Mouse (Mus musculus) midbrain, postnatal 0 days (tissue): ENCODE measurements at regions not wholly inside any gene's neighbourhood (a gene's known extent, or its start where the extent isn't known, plus 50 kb on each side); places are given as distances from the start of the nearest gene placed in this dataset.
A peak's percentile ranks its signal among the peaks of the same experiment; 100 is the strongest.

ENCODE experiments used
- ATAC-seq: fragments of 200-750 bp; cut with Nextera tagmentation; 2 replicates; pipeline ENCODE4 v1.8.0; 2017; ENCODE audit warnings: moderate number of reproducible peaks, mild to moderate bottlenecking, moderate TSS enrichment, moderate library complexity; ENCODE audit not compliant: low FRiP score
- DNase-seq: peaks from one replicate; pipeline ENCODE4 v3.0.0-alpha.2; 2015; ENCODE audit warnings: low spot score
- H3K27ac ChIP-seq: fragments of 300-500 bp; sonication (generic); 2 replicates; pipeline ENCODE4 v1.5.1; 2014; ENCODE audit warnings: low read depth, mild to moderate bottlenecking, low read length, mixed read lengths
- H3K27me3 ChIP-seq: fragments of 300-500 bp; sonication (generic); 2 replicates; pipeline ENCODE4 v1.6.1; 2014; ENCODE audit warnings: low read length, control low read depth, mixed read lengths; ENCODE audit not compliant: insufficient read depth
- H3K36me3 ChIP-seq: fragments of 300-500 bp; sonication (generic); 2 replicates; pipeline ENCODE4 v1.6.1; 2014; ENCODE audit warnings: low read length, control low read depth, mixed read lengths; ENCODE audit not compliant: insufficient read depth
- H3K4me1 ChIP-seq: fragments of 300-500 bp; sonication (generic); 2 replicates; pipeline ENCODE4 v1.6.1; 2014; ENCODE audit warnings: mild to moderate bottlenecking, control low read depth, antibody characterized with exemption, low read length, mixed read lengths; ENCODE audit not compliant: insufficient read depth
- H3K4me2 ChIP-seq: fragments of 300-500 bp; sonication (generic); 2 replicates; pipeline ENCODE4 v1.6.1; 2014; ENCODE audit warnings: low read depth, mild to moderate bottlenecking, low read length, mixed read lengths; ENCODE audit not compliant: poor library complexity, severe bottlenecking
- H3K4me3 ChIP-seq: fragments of 300-500 bp; sonication (generic); 2 replicates; pipeline ENCODE4 v1.5.1; 2014; ENCODE audit warnings: low read depth, mild to moderate bottlenecking, low read length, moderate library complexity
- H3K9ac ChIP-seq: fragments of 300-500 bp; sonication (generic); replicated peaks from 2 replicates; pipeline ENCODE4 v1.6.1; 2014; ENCODE audit warnings: mild to moderate bottlenecking, low read length, moderate library complexity, mixed read lengths; ENCODE audit not compliant: poor library complexity, severe bottlenecking
- H3K9me3 ChIP-seq: fragments of 300-500 bp; sonication (generic); 2 replicates; pipeline ENCODE4 v1.6.1; 2016; ENCODE audit warnings: low read length, control low read depth
- CTCF ChIP-seq: IDR thresholded peaks from 2 replicates; pipeline ENCODE4 v1.5.1; 2016; ENCODE audit warnings: antibody characterized with exemption, mild to moderate bottlenecking
- WGBS: fragments of 180-500 bp; shearing (Covaris S2); extraction: QIAGEN DNeasy Blood & Tissue Kit; methylation state at CpG from one replicate; pipeline ENCODE4 v1.1.7; 2014; 5-methylcytosine and 5-hydroxymethylcytosine counted together

DNA sequence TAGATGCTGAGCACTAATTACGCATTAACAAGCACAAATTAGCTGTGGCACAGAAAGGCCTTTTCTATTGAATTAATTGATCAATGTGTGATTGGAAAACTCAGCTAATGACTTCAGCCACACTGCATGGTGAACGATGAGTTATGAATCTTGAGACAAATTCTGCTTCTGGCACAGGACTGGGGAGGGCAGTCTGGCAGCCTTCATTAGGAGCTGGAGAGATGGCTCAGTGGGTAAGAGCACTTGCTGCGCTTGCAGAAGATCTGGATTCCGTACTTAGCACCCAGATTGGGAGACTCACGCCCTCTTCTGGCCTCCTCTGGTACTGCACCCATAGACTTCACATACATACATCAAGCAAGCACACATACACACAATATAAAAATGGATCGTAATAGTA lies 793.3 kb downstream of the Tmem132b start:
- Histone ChIP-seq H3K4me1 (no peaks in the 10 kb centered on the region), H3K4me3 (no peak overlapping the region), H3K27me3 (no peaks in the 10 kb centered on the region), H3K36me3 (no peaks in the 10 kb centered on the region), H3K4me2 (no peak overlapping the region), H3K9me3 (no peaks in the 10 kb centered on the region), H3K27ac (no peak overlapping the region), H3K9ac (no peak overlapping the region)
- peak; percentile 68 for TF ChIP-seq CTCF
- WGBS, result 71% methylated on average over 6 of the region's 6 CpGs
- ATAC-seq (no peak), DNase-seq (no peak)

DNA sequence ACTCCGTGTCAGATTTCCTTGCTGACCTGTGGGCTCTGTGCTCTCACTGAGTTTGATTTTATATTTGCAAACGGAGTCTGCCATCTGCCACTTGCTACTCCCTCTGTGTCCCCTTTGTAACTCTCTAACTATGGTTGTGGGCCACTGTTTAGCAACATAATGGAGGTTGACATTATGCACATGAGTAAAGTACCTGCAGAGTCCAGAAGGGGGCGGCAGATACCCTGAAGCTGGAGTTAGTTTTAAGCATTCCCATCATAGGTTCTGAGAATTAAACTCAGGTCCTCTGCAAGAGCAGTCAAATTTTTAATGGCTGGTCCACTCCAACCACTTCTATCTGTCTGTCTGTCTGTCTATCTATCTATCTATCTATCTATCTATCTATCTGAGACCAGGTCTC lies 796.7 kb downstream of the Tmem132b start:
- ATAC-seq (no peak), DNase-seq (no peak)
- Histone ChIP-seq H3K27me3 (no peaks in the 10 kb centered on the region), H3K9me3 (no peaks in the 10 kb centered on the region), H3K36me3 (no peaks in the 10 kb centered on the region), H3K9ac (no peak overlapping the region), H3K4me3 (no peak overlapping the region), H3K4me1 (no peaks in the 10 kb centered on the region), H3K4me2 (no peak overlapping the region), H3K27ac (no peak overlapping the region)
- WGBS, result 46% methylated on average over 3 of the region's 3 CpGs
- TF ChIP-seq CTCF, result peak; percentile 35

GRCm38 (mm10) chr5:126335091-126335490 lies 803.5 kb downstream of the Tmem132b start:
- 0 out of 2 replicates have a peak overlapping the region, but pooled peaks have one; percentile 2 for H3K9ac ChIP-seq
- no peaks in the 10 kb centered on the region for H3K27me3 ChIP-seq
- peak; percentile 19 for DNase-seq
- no peak overlapping the region for H3K4me3 ChIP-seq
- H3K4me2 ChIP-seq, result no peak overlapping the region
- H3K36me3 ChIP-seq, result no peaks in the 10 kb centered on the region
- no peak for TF ChIP-seq CTCF
- ATAC-seq, result no peak
- 0 out of 2 replicates have a peak, but pooled peaks cover 3% of the 10 kb centered on the region for H3K4me1 ChIP-seq
- WGBS, result 23% methylated on average over 7 of the region's 7 CpGs
- no peaks in the 10 kb centered on the region for H3K9me3 ChIP-seq
- peak overlapping the region; percentile 26; the same call in 1 of the 2 replicates for H3K27ac ChIP-seq

- Histone ChIP-seq H3K4me3 (no peak overlapping the region), H3K27ac (0 out of 2 replicates have a peak overlapping the region, but pooled peaks have one; percentile 26), H3K9ac (no peak overlapping the region), H3K36me3 (no peaks in the 10 kb centered on the region), H3K9me3 (no peaks in the 10 kb centered on the region), H3K4me1 (0 out of 2 replicates have a peak, but pooled peaks cover 3% of the 10 kb centered on the region), H3K4me2 (no peak overlapping the region), H3K27me3 (no peaks in the 10 kb centered on the region)
- no peak for TF ChIP-seq CTCF
- no peak for DNase-seq
- ATAC-seq, result no peak
- WGBS, result 28% methylated on average over 6 of the region's 6 CpGs
These were observed 804.3 kb downstream of the Tmem132b start for GRCm38 (mm10) chr5:126335553-126336520.

GRCm38 (mm10) chr5:126337884-126338283 lies 806.3 kb downstream of the Tmem132b start:
- Histone ChIP-seq H3K9me3 (no peaks in the 10 kb centered on the region), H3K4me1 (0 out of 2 replicates have a peak, but pooled peaks cover 3% of the 10 kb centered on the region), H3K36me3 (no peaks in the 10 kb centered on the region), H3K4me3 (no peak overlapping the region), H3K27ac (no peak overlapping the region), H3K9ac (no peak overlapping the region), H3K4me2 (no peak overlapping the region), H3K27me3 (no peaks in the 10 kb centered on the region)
- no peak for ATAC-seq
- TF ChIP-seq CTCF, result no peak
- 65% methylated on average over 1 of the region's 1 CpGs for WGBS
- no peak for DNase-seq

GRCm38 (mm10) chr5:126343570-126343969 lies 812.0 kb downstream of the Tmem132b start:
- 53% methylated on average over 9 of the region's 9 CpGs for whole genome bisulfite sequencing
- no peak overlapping the region for H3K4me3 ChIP-seq
- H3K27me3 ChIP-seq, result no peaks in the 10 kb centered on the region
- DNase-seq, result peak; percentile 21
- H3K36me3 ChIP-seq, result no peaks in the 10 kb centered on the region
- no peak overlapping the region for H3K27ac ChIP-seq
- no peak for ATAC-seq
- no peak overlapping the region for H3K9ac ChIP-seq
- H3K9me3 ChIP-seq, result no peaks in the 10 kb centered on the region
- TF ChIP-seq CTCF, result no peak
- H3K4me1 ChIP-seq, result no peaks in the 10 kb centered on the region
- H3K4me2 ChIP-seq, result no peak overlapping the region
